Mouse (Mus musculus): ENCODE measurements at regions not wholly inside any gene's neighbourhood (a gene's known extent, or its start where the extent isn't known, plus 50 kb on each side); places are given as distances from the start of the nearest gene placed in this dataset.

- TF ChIP-seq CTCF (IDR thresholded peaks at IDR 0.05; ENCODE audit: low read depth, low read length) = no peak
- no peak for TF ChIP-seq POLR2A (IDR thresholded peaks at IDR 0.05; ENCODE audit: borderline replicate concordance, low read depth, low read length)
These were observed 148.3 kb upstream of the Inhba start for GRCm38 (mm10) chr13:15863344-15863743.
